Mouse (Mus musculus) forelimb bud, embryonic 11.5 days (tissue): ENCODE measurements around the gene A130010J15Rik.

Experiments used
- DNase-seq: peaks from one replicate; pipeline ENCODE4 v3.0.0-alpha.2; 2012; ENCODE audit warnings: low read depth, low spot score

A130010J15Rik gene

DNA sequence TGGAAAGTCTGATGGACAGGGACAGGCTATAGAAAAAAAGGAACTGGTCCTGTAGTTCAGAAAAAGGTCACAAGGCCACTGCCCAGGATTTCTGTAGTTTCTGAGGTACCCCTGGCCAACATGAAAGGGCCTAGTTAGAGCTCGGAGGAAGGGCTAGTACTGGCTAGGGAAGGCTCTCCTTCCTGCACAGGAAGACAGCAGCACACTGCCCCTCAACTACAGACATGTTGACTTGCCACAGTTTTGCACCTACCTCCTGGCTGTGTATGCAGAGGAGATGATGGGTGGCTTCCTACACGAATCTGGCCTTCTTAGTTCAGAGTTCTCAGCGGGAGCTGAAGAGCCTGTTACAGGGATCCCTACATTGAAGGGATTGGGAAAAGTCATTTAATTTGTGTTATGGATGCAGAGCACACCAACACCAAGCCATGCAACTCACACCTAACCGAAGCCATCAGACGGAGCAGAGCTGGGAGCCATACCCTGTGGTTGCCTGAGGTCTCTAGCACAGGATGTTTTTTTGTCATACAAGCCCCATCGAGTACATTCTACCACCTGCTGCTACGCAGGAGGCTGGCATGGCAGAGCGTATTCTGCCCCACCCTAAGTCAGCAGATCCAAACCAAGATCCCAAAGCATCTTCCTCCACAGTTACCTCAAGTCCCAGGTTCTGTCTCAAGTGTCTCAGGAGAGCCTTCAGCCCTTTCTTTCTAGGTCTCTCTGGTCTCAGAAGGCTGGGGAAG lies 33.0 kb downstream of the A130010J15Rik start:
- DNase-seq = no peak

DNA sequence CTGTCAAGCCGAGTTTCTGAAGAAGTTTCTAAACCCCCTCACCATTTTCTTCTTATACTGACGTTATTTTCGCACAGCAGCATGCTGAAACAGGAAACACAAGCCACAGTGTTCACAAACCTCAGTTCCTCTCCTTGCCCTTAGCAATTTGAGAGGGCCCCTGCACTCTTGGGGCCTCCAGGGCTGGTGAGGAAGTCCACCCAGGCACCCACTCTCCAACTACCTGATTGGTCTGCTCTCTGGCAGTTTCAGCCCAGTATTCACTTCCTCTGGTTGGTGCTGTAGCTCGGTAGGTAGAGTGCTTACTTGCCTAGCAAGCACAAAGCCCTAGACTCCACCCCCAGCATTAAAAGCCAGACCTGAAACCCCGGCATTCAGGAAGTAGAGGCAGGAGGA lies 33.5 kb downstream of the A130010J15Rik start, which contains the start of gene Traf3ip3:
TSS of gene Traf3ip3 (minus strand) at position 321 of the 396 bp plus-strand sequence.
- DNase-seq = no peak

DNA sequence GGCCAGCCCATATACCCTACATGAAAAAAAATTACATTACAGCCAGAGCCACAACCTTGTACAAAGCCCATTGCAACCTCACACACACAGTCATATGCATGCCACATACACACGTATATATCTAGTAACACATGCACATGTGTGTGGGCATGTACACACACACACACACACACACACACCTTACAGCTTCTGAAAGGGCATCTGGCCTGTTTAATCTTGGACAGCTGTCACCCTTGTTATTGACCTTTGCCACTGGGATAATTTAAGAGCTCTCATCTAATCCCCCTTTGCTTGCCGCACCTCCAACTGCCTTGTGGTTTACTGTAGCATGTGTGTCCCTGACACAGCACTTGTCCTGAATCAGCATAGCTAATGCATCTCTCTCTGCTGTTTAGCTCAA lies 36.0 kb downstream of the A130010J15Rik start:
- DNase-seq = no peak

DNA sequence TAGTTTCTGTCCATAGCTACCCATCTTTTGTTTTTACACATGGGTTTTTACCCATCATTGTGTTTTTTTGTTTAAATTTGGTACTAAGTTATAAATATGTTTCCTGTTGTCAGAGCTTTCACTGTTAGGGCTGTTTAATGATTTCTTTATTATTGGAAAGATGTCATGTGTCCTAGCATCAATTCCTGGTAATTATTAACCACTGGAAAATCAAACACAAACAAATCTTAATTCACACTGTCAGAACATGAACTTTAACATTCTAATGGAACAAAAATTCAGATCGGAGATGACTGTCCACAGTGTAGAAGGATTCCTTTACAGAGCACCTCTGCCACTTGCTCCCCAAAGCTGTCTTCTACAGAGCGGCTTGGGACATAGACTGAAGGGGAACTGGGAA lies 37.6 kb downstream of the A130010J15Rik start:
- DNase-seq = no peak

DNA sequence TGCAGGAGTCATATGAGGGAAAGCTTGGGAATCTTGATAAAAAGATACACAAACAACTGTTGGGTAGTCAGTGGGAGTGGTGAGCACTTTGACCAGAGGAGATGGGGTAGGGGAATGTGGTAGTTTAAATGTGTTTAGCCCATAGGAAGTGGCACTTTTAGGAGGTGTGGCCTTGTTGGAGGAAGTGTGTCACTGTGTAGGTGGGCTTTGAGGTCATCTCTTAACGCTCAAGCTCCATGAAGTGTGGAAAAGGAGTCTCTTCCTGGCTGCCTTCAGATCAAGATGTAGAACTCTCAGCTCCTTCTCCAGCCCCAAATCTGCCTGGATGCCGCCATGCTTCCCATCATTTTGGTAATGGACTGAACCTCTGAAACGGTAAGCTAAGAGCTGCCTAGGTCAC lies 39.7 kb downstream of the A130010J15Rik start, which contains the start of gene Lamb3:
TSS of gene Lamb3 (plus strand) at position 197 of the 400 bp plus-strand sequence.
- DNase-seq = no peak

DNA sequence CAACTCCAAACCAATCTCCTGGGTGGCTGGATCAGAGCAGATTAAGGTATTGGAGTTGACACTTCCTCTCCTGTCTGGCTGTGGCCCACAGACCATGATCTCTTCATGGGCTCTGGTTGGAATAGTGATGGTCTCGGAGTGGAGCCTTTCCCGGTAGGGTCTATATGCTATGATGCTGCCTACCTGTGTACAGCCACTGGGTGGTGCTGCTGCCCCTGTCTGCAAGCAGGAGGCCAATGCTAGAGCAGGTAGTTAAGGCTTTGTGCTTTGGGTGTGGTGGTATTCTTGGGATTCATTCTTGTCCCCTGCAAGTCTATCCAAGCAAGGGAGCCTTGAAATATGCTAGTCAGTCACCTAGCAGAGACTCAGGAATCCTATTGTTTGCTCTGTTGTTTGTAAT lies 40.3 kb downstream of the A130010J15Rik start:
- DNase-seq = peak; percentile 28

DNA sequence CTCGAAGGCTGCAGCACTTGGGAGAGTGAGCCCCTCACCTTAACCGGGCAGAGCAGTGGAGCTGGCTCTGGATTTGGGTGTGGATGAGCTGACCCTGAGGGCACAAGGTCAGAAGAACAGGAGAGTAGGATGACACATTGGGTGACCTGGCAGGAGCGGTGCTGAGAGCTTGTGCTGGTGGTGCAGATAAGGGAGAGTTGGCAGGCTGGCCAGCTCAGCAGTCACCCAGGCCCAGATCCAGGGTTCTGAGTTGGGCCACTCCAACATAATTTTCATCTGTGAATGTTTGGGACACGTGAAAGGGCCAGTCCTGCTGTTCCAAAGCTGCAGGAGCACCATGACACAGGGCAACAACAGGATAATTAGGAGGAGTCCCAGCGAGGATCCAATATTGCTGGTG lies 43.5 kb downstream of the A130010J15Rik start:
- DNase-seq = no peak

DNA sequence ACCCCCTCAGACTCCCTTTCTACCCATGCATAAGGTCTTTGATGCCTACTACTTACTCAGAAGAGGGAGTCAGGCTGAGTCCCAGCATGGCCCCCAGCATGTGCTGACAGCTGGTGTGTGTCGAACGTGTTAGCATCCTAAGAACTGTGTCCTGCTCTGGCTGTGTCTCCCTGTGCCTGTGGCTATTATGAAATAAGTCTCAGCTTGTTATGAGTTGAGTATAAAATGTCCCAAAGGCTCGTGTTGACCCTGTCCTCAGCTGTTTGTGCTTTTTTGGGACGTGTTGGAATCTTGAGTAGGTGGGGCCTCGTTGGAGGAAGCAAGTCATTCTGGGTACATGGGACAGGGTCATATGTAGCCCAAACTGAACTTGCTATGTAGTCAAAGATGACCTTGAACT lies 46.2 kb downstream of the A130010J15Rik start:
- DNase-seq = no peak

DNA sequence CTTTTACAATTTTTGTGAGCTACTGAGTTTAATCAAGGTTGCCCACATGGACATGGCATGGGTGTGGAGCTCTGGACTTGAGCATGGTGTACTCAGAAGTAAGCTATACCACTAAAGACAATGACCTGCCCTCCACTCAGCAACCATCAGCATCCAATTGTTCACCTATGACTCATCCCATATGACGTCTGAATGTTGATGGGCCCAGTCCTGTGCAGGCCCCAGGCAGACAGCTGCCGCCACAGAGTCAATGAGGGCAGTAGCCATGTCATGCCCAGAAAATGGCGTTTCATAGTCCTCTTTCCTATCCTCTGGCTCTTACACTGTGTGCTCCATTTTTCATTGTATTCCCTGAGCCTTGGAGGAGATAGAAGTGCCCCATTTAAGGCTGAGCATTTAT lies 48.2 kb downstream of the A130010J15Rik start:
- no peak for DNase-seq

DNA sequence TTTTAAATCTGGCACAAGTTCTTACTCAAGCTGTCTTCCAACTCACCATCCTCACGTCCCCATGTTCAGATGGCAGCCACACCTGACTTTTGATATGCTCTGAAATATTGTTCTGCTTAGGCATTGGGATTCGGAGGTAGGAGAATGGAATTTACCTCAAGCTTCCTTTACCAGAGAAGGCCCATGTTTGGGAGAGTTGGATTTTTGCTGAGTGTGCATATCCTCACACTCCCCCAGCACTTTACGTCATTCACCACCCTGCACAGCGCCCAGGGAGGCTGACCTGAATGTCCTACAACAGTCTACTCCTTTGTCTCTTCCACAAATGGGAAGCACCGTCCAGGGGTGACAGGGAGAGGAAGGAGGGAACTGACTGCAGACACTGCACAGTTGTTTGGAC lies 52.6 kb downstream of the A130010J15Rik start:
- DNase-seq = no peak

DNA sequence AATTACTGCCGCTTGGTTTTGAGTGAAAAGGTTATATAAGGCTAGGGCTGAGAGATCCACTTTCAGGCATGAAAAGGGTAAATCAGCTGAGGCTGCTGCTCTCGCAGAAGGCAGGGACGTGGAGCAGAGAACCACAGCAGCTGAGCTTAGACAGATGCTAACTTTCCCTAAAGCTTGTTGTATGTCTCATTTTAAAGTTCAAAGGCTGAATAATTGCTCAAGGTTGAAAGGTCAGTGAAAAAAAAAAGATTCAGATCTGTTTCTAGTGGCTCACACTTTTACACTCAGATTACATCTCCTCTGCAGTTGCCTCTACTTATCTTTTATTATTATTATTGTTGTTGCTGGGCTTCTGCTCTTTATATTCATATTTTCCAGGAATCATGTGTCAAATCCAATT lies 57.7 kb downstream of the A130010J15Rik start:
- peak; percentile 28 for DNase-seq

DNA sequence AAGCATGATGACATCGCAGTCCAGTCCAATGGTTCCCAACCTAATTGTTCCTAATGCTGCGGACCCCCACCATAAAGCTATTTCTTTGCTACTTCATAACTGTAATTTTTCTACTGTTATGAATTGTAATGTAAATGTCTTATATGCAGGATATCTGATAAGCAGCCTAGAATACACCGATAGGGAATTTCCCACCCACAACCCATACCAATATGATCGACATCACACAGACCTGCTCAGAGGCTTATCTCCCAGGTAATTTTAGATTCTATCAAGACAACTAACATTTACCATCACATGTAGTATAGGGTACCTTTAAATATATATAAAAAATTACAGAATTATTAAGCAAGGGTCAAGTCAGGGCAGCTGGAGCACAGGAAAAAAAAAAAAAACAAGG lies 58.3 kb downstream of the A130010J15Rik start:
- DNase-seq = no peak

DNA sequence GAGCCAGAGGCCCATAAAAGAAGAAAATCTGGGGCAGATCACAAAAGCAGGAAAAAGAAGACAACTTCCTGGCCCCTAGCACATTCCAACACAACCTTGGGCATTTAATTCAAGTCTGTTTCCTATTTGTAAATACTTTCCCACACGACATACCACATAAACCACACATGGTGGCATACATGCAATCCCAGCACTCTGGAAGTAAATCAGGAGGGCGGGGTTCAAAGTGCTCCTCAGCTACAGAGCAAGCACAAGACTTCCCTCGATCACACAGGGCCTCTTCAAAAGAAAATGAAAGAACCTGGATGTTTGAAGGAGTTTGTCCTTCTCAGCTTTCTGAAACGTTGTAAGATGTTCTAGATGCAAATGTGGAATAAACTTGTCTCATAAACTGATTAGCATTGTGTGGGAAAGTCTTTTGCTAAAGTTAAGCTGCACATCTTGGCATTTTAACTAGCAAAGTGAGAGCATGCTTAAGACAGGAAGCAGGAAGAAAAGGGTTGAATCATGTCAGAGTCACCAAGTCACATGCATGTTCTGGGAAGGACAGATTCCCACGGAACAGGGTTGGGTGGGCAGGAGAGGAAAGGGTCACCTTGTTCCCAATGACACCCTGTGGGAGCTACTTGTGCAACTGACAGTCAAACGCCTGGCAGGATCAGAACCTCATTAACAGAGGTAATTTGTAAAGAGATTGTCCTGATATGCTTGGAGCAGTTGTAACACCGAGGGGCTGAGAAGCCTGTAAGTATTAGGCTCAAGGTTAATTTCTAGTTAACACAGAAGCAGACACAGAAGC lies 59.1 kb downstream of the A130010J15Rik start:
- DNase-seq = peak; percentile 49
